Mouse (Mus musculus) forebrain, embryonic 13.5 days (tissue): ENCODE results near the gene Sept9. TPM values are rescaled to one million over a fixed set of nuclear protein-coding genes. Genes with fewer than 3 reads are reported as not detected.

ENCODE experiments used
- ATAC-seq: fragments of 200-750 bp; cut with Nextera tagmentation; 2 replicates; pipeline ENCODE4 v1.8.0; 2017
- H3K27ac ChIP-seq: fragments of 300-500 bp; sonication (generic); 2 replicates; pipeline ENCODE4 v1.5.1; 2015; ENCODE audit warnings: inconsistent platforms, mild to moderate bottlenecking, moderate library complexity
- H3K27me3 ChIP-seq: fragments of 300-500 bp; sonication (generic); 2 replicates; pipeline ENCODE4 v1.6.1; 2015; ENCODE audit warnings: mild to moderate bottlenecking, inconsistent platforms
- H3K36me3 ChIP-seq: fragments of 300-500 bp; sonication (generic); 2 replicates; pipeline ENCODE4 v1.6.1; 2015; ENCODE audit warnings: mild to moderate bottlenecking, inconsistent platforms; ENCODE audit not compliant: poor library complexity, severe bottlenecking
- H3K4me1 ChIP-seq: fragments of 300-500 bp; sonication (generic); 2 replicates; pipeline ENCODE4 v1.6.1; 2015; ENCODE audit warnings: inconsistent platforms
- H3K4me2 ChIP-seq: fragments of 300-500 bp; sonication (generic); 2 replicates; pipeline ENCODE4 v1.6.1; 2015; ENCODE audit warnings: inconsistent platforms, mild to moderate bottlenecking, moderate library complexity
- H3K4me3 ChIP-seq: fragments of 300-500 bp; sonication (generic); 2 replicates; pipeline ENCODE4 v1.5.1; 2015; ENCODE audit warnings: mild to moderate bottlenecking, inconsistent platforms
- H3K9ac ChIP-seq: fragments of 300-500 bp; sonication (generic); 2 replicates; pipeline ENCODE4 v1.6.1; 2015; ENCODE audit warnings: mild to moderate bottlenecking, inconsistent platforms
- H3K9me3 ChIP-seq: fragments of 300-500 bp; sonication (generic); replicated peaks from 2 replicates; pipeline ENCODE4 v1.6.1; 2016; ENCODE audit warnings: inconsistent platforms
- WGBS: fragments of 180-500 bp; shearing (Covaris S2); methylation state at CpG from one replicate; pipeline ENCODE4 v1.1.7; 2015; 5-methylcytosine and 5-hydroxymethylcytosine counted together
- polyA plus RNA-seq: library from polyadenylated mRNA; unstranded; fragments of >200 nt; fragmentation: Nextera tagmentation; extraction: Ambion mirVana; gene quantifications from 2 replicates; pipeline ENCODE4 v1.2.1, GENCODE M21; 2015

The Sept9 gene
- polyA plus RNA-seq, 1 experiment from 2014 or later = 142 TPM

GRCm38 (mm10) chr11:117394230-117395137, 195.0 kb downstream of the Sept9 start:
- H3K36me3 ChIP-seq = no peaks in the 10 kb centered on the region
- 1% methylated on average over 34 of the region's 34 CpGs for WGBS
- peak overlapping the region; percentile 44 for H3K27ac ChIP-seq
- peak overlapping the region; percentile 67 for H3K9ac ChIP-seq
- ATAC-seq = peak; percentile 78
- H3K9me3 ChIP-seq = no peaks in the 10 kb centered on the region
- H3K4me3 ChIP-seq = peak overlapping the region; percentile 42
- peaks cover 30% of the 10 kb centered on the region for H3K4me1 ChIP-seq
- peak overlapping the region; percentile 84 for H3K4me2 ChIP-seq
- H3K27me3 ChIP-seq = peaks cover 11% of the 10 kb centered on the region; the same call in 1 of the 2 replicates

- Histone ChIP-seq H3K4me2 (peak overlapping the region; percentile 84), H3K4me1 (peaks cover 30% of the 10 kb centered on the region), H3K36me3 (no peaks in the 10 kb centered on the region), H3K9me3 (no peaks in the 10 kb centered on the region), H3K27ac (peak overlapping the region; percentile 44), H3K27me3 (peaks cover 11% of the 10 kb centered on the region; the same call in 1 of the 2 replicates), H3K9ac (peak overlapping the region; percentile 67), H3K4me3 (peak overlapping the region; percentile 42; the same call in 1 of the 2 replicates)
- WGBS = 2% methylated on average over 9 of the region's 9 CpGs
- ATAC-seq = peak; percentile 36; the same call in 1 of the 2 replicates
Measured at GRCm38 (mm10) chr11:117395228-117395627, 195.8 kb downstream of the Sept9 start.

- Histone ChIP-seq H3K36me3 (no peaks in the 10 kb centered on the region), H3K27me3 (peaks cover 11% of the 10 kb centered on the region; the same call in 1 of the 2 replicates), H3K9me3 (no peaks in the 10 kb centered on the region), H3K27ac (no peak overlapping the region), H3K4me3 (no peak overlapping the region), H3K9ac (no peak overlapping the region), H3K4me2 (no peak overlapping the region), H3K4me1 (peaks cover 30% of the 10 kb centered on the region)
- no peak for ATAC-seq
- 92% methylated on average over 3 of the region's 3 CpGs for WGBS
Measured at GRCm38 (mm10) chr11:117396929-117397328, 197.5 kb downstream of the Sept9 start.

- H3K9me3 ChIP-seq = no peaks in the 10 kb centered on the region
- H3K9ac ChIP-seq = no peak overlapping the region
- 33% methylated on average over 4 of the region's 4 CpGs for WGBS
- ATAC-seq = no peak
- no peak overlapping the region for H3K27ac ChIP-seq
- H3K4me2 ChIP-seq = no peak overlapping the region
- no peaks in the 10 kb centered on the region for H3K36me3 ChIP-seq
- H3K27me3 ChIP-seq = peaks cover 11% of the 10 kb centered on the region; the same call in 1 of the 2 replicates
- peaks cover 30% of the 10 kb centered on the region for H3K4me1 ChIP-seq
- no peak overlapping the region for H3K4me3 ChIP-seq
Measured at GRCm38 (mm10) chr11:117397755-117398154, 198.3 kb downstream of the Sept9 start.

- no peak for ATAC-seq
- Histone ChIP-seq H3K4me3 (no peak overlapping the region), H3K27me3 (peaks cover 8% of the 10 kb centered on the region; the same call in 1 of the 2 replicates), H3K4me1 (peaks cover 30% of the 10 kb centered on the region), H3K27ac (no peak overlapping the region), H3K9me3 (no peaks in the 10 kb centered on the region), H3K4me2 (no peak overlapping the region), H3K9ac (no peak overlapping the region), H3K36me3 (no peaks in the 10 kb centered on the region)
- 41% methylated on average over 7 of the region's 7 CpGs for WGBS
Measured at GRCm38 (mm10) chr11:117398191-117398590, 198.7 kb downstream of the Sept9 start.

GRCm38 (mm10) chr11:117401583-117402367, 202.3 kb downstream of the Sept9 start:
- Histone ChIP-seq H3K4me3 (no peak overlapping the region), H3K9me3 (no peaks in the 10 kb centered on the region), H3K27me3 (peaks cover 5% of the 10 kb centered on the region; the same call in 1 of the 2 replicates), H3K4me1 (peaks cover 34% of the 10 kb centered on the region), H3K36me3 (no peaks in the 10 kb centered on the region), H3K27ac (no peak overlapping the region), H3K9ac (no peak overlapping the region), H3K4me2 (no peak overlapping the region)
- no peak for ATAC-seq
- 91% methylated on average over 10 of the region's 10 CpGs for WGBS

- no peak for ATAC-seq
- Histone ChIP-seq H3K9me3 (no peaks in the 10 kb centered on the region), H3K9ac (no peak overlapping the region), H3K27me3 (peaks cover 5% of the 10 kb centered on the region; the same call in 1 of the 2 replicates), H3K27ac (no peak overlapping the region), H3K4me1 (peaks cover 41% of the 10 kb centered on the region), H3K4me3 (no peak overlapping the region), H3K36me3 (no peaks in the 10 kb centered on the region), H3K4me2 (no peak overlapping the region)
- WGBS = 89% methylated on average over 11 of the region's 11 CpGs
Measured at GRCm38 (mm10) chr11:117402550-117402949, 203.1 kb downstream of the Sept9 start.

- WGBS = 86% methylated on average over 6 of the region's 6 CpGs
- no peaks in the 10 kb centered on the region for H3K9me3 ChIP-seq
- no peak overlapping the region for H3K9ac ChIP-seq
- H3K4me2 ChIP-seq = no peak overlapping the region
- H3K36me3 ChIP-seq = no peaks in the 10 kb centered on the region
- peaks cover 5% of the 10 kb centered on the region; the same call in 1 of the 2 replicates for H3K27me3 ChIP-seq
- ATAC-seq = no peak
- no peak overlapping the region for H3K4me3 ChIP-seq
- peaks cover 42% of the 10 kb centered on the region for H3K4me1 ChIP-seq
- H3K27ac ChIP-seq = no peak overlapping the region
Measured at GRCm38 (mm10) chr11:117403073-117403472, 203.6 kb downstream of the Sept9 start.

- 32% methylated on average over 7 of the region's 7 CpGs for WGBS
- Histone ChIP-seq H3K4me3 (no peak overlapping the region), H3K36me3 (no peaks in the 10 kb centered on the region), H3K9me3 (no peaks in the 10 kb centered on the region), H3K9ac (no peak overlapping the region), H3K27me3 (peaks cover 7% of the 10 kb centered on the region; the same call in 1 of the 2 replicates), H3K4me1 (peaks cover 47% of the 10 kb centered on the region), H3K27ac (peak overlapping the region; percentile 20; the same call in 1 of the 2 replicates), H3K4me2 (no peak overlapping the region)
- no peak for ATAC-seq
Measured at GRCm38 (mm10) chr11:117403781-117404180, 204.3 kb downstream of the Sept9 start.

GRCm38 (mm10) chr11:117406711-117407110, 207.2 kb downstream of the Sept9 start:
- WGBS = 86% methylated on average over 1 of the region's 1 CpGs
- H3K4me3 ChIP-seq = no peak overlapping the region
- peak overlapping the region; percentile 69 for H3K4me2 ChIP-seq
- no peaks in the 10 kb centered on the region; the same call in 1 of the 2 replicates for H3K9me3 ChIP-seq
- peak overlapping the region; percentile 99 for H3K27ac ChIP-seq
- peaks cover 64% of the 10 kb centered on the region for H3K4me1 ChIP-seq
- H3K27me3 ChIP-seq = peaks cover 16% of the 10 kb centered on the region; the same call in 1 of the 2 replicates
- 0 out of 2 replicates have a peak overlapping the region, but pooled peaks have one; percentile 2 for H3K9ac ChIP-seq
- H3K36me3 ChIP-seq = no peaks in the 10 kb centered on the region
- no peak for ATAC-seq

GRCm38 (mm10) chr11:117407196-117407595, 207.7 kb downstream of the Sept9 start:
- Histone ChIP-seq H3K36me3 (no peaks in the 10 kb centered on the region), H3K4me3 (peak overlapping the region; percentile 36), H3K4me2 (peak overlapping the region; percentile 69), H3K9ac (peak overlapping the region; percentile 70), H3K4me1 (peaks cover 64% of the 10 kb centered on the region), H3K9me3 (no peaks in the 10 kb centered on the region; the same call in 1 of the 2 replicates), H3K27ac (peak overlapping the region; percentile 99), H3K27me3 (peaks cover 21% of the 10 kb centered on the region; the same call in 1 of the 2 replicates)
- WGBS = 4% methylated on average over 4 of the region's 4 CpGs
- ATAC-seq = no peak
